Mouse (Mus musculus): ENCODE data around the gene Ptprq. TPM values are rescaled to one million over a fixed set of nuclear protein-coding genes. Genes with fewer than 3 reads are reported as not detected.
A peak's percentile ranks its signal among the peaks of the same experiment; 100 is the strongest.

Gene Ptprq
- polyA plus RNA-seq, 1 experiment from 2014 or later: 0.05 TPM

- Histone ChIP-seq H3K4me2 (ENCODE audit: low read length) (no peak overlapping the region), H3K27ac (ENCODE audit: low read length) (no peak overlapping the region), H3K4me3 (replicated peaks; ENCODE audit: low read length) (no peak overlapping the region), H3K9ac (replicated peaks; ENCODE audit: low read depth, low read length) (no peak overlapping the region), H3K36me3 (ENCODE audit: control insufficient read depth, insufficient read depth) (no peaks in the 10 kb centered on the region), H3K4me1 (replicated peaks; ENCODE audit: control insufficient read depth, insufficient read depth, low read length) (0 out of 2 replicates have a peak, but pooled peaks cover 2% of the 10 kb centered on the region), H3K27me3 (replicated peaks; ENCODE audit: control insufficient read depth, insufficient read depth, low read length) (no peaks in the 10 kb centered on the region), H3K9me3 (ENCODE audit: control insufficient read depth, low read length) (no peaks in the 10 kb centered on the region)
- WGBS: 44% methylated on average over 5 of the region's 5 CpGs
- ATAC-seq: peak; percentile 93
Measured at GRCm38 (mm10) chr10:107662372-107663065, 57.3 kb downstream of the Ptprq start.

- Histone ChIP-seq H3K27ac (ENCODE audit: low read length) (no peak overlapping the region), H3K9me3 (ENCODE audit: control insufficient read depth, low read length) (no peaks in the 10 kb centered on the region), H3K36me3 (ENCODE audit: control insufficient read depth, insufficient read depth) (no peaks in the 10 kb centered on the region), H3K4me1 (replicated peaks; ENCODE audit: control insufficient read depth, insufficient read depth, low read length) (0 out of 2 replicates have a peak, but pooled peaks cover 2% of the 10 kb centered on the region), H3K4me3 (replicated peaks; ENCODE audit: low read length) (no peak overlapping the region), H3K4me2 (ENCODE audit: low read length) (no peak overlapping the region), H3K27me3 (replicated peaks; ENCODE audit: control insufficient read depth, insufficient read depth, low read length) (no peaks in the 10 kb centered on the region), H3K9ac (replicated peaks; ENCODE audit: low read depth, low read length) (no peak overlapping the region)
- WGBS: 81% methylated on average over 3 of the region's 3 CpGs
- peak; percentile 20; the same call in 1 of the 2 replicates for ATAC-seq
Measured at GRCm38 (mm10) chr10:107661970-107662369, 57.9 kb downstream of the Ptprq start.

- Histone ChIP-seq H3K27ac (ENCODE audit: low read length) (no peak overlapping the region), H3K9ac (replicated peaks; ENCODE audit: low read depth, low read length) (no peak overlapping the region), H3K4me2 (ENCODE audit: low read length) (no peak overlapping the region), H3K9me3 (ENCODE audit: control insufficient read depth, low read length) (no peaks in the 10 kb centered on the region), H3K4me3 (replicated peaks; ENCODE audit: low read length) (no peak overlapping the region), H3K36me3 (ENCODE audit: control insufficient read depth, insufficient read depth) (no peaks in the 10 kb centered on the region), H3K4me1 (replicated peaks; ENCODE audit: control insufficient read depth, insufficient read depth, low read length) (0 out of 2 replicates have a peak, but pooled peaks cover 2% of the 10 kb centered on the region), H3K27me3 (replicated peaks; ENCODE audit: control insufficient read depth, insufficient read depth, low read length) (no peaks in the 10 kb centered on the region)
- 89% methylated on average over 2 of the region's 2 CpGs for WGBS
- no peak for ATAC-seq
Measured at GRCm38 (mm10) chr10:107659141-107659540, 60.7 kb downstream of the Ptprq start.

- no peak for ATAC-seq
- no peak overlapping the region for H3K4me2 ChIP-seq (ENCODE audit: low read length)
- no peaks in the 10 kb centered on the region for H3K27me3 ChIP-seq (replicated peaks; ENCODE audit: control insufficient read depth, insufficient read depth, low read length)
- H3K4me3 ChIP-seq (replicated peaks; ENCODE audit: low read length): no peak overlapping the region
- WGBS: 92% methylated on average over 2 of the region's 2 CpGs
- no peak overlapping the region for H3K27ac ChIP-seq (ENCODE audit: low read length)
- no peak overlapping the region for H3K9ac ChIP-seq (replicated peaks; ENCODE audit: low read depth, low read length)
- no peaks in the 10 kb centered on the region for H3K4me1 ChIP-seq (replicated peaks; ENCODE audit: control insufficient read depth, insufficient read depth, low read length)
- H3K9me3 ChIP-seq (ENCODE audit: control insufficient read depth, low read length): no peaks in the 10 kb centered on the region
- no peaks in the 10 kb centered on the region for H3K36me3 ChIP-seq (ENCODE audit: control insufficient read depth, insufficient read depth)
Measured at GRCm38 (mm10) chr10:107649687-107650086, 70.2 kb downstream of the Ptprq start.

- H3K4me1 ChIP-seq (replicated peaks; ENCODE audit: control insufficient read depth, insufficient read depth, low read length): no peaks in the 10 kb centered on the region
- H3K9me3 ChIP-seq (ENCODE audit: control insufficient read depth, low read length): no peaks in the 10 kb centered on the region
- H3K27ac ChIP-seq (ENCODE audit: low read length): no peak overlapping the region
- no peak overlapping the region for H3K4me2 ChIP-seq (ENCODE audit: low read length)
- H3K9ac ChIP-seq (replicated peaks; ENCODE audit: low read depth, low read length): no peak overlapping the region
- no peak for ATAC-seq
- WGBS: 82% methylated on average over 3 of the region's 3 CpGs
- no peaks in the 10 kb centered on the region for H3K27me3 ChIP-seq (replicated peaks; ENCODE audit: control insufficient read depth, insufficient read depth, low read length)
- H3K36me3 ChIP-seq (ENCODE audit: control insufficient read depth, insufficient read depth): no peaks in the 10 kb centered on the region
- no peak overlapping the region for H3K4me3 ChIP-seq (replicated peaks; ENCODE audit: low read length)
Measured at GRCm38 (mm10) chr10:107628104-107628503, 91.7 kb downstream of the Ptprq start.

GRCm38 (mm10) chr10:107626648-107627047, 93.2 kb downstream of the Ptprq start:
- no peak for ATAC-seq
- Histone ChIP-seq H3K4me1 (replicated peaks; ENCODE audit: control insufficient read depth, insufficient read depth, low read length) (no peaks in the 10 kb centered on the region), H3K4me2 (ENCODE audit: low read length) (no peak overlapping the region), H3K27ac (ENCODE audit: low read length) (no peak overlapping the region), H3K27me3 (replicated peaks; ENCODE audit: control insufficient read depth, insufficient read depth, low read length) (no peaks in the 10 kb centered on the region), H3K36me3 (ENCODE audit: control insufficient read depth, insufficient read depth) (no peaks in the 10 kb centered on the region), H3K4me3 (replicated peaks; ENCODE audit: low read length) (no peak overlapping the region), H3K9me3 (ENCODE audit: control insufficient read depth, low read length) (no peaks in the 10 kb centered on the region), H3K9ac (replicated peaks; ENCODE audit: low read depth, low read length) (no peak overlapping the region)
- WGBS: 70% methylated on average over 1 of the region's 1 CpGs

- no peak overlapping the region for H3K4me3 ChIP-seq (replicated peaks; ENCODE audit: low read length)
- no peaks in the 10 kb centered on the region for H3K27me3 ChIP-seq (replicated peaks; ENCODE audit: control insufficient read depth, insufficient read depth, low read length)
- H3K9ac ChIP-seq (replicated peaks; ENCODE audit: low read depth, low read length): no peak overlapping the region
- no peak overlapping the region for H3K4me2 ChIP-seq (ENCODE audit: low read length)
- H3K9me3 ChIP-seq (ENCODE audit: control insufficient read depth, low read length): no peaks in the 10 kb centered on the region
- H3K27ac ChIP-seq (ENCODE audit: low read length): no peak overlapping the region
- no peaks in the 10 kb centered on the region for H3K36me3 ChIP-seq (ENCODE audit: control insufficient read depth, insufficient read depth)
- ATAC-seq: no peak
- 82% methylated on average over 4 of the region's 4 CpGs for WGBS
- no peaks in the 10 kb centered on the region for H3K4me1 ChIP-seq (replicated peaks; ENCODE audit: control insufficient read depth, insufficient read depth, low read length)
Measured at GRCm38 (mm10) chr10:107624211-107624610, 95.6 kb downstream of the Ptprq start.

- no peak overlapping the region for H3K27ac ChIP-seq (ENCODE audit: low read length)
- WGBS: 71% methylated on average over 2 of the region's 2 CpGs
- no peaks in the 10 kb centered on the region for H3K9me3 ChIP-seq (ENCODE audit: control insufficient read depth, low read length)
- no peak for ATAC-seq
- H3K4me2 ChIP-seq (ENCODE audit: low read length): no peak overlapping the region
- no peaks in the 10 kb centered on the region for H3K36me3 ChIP-seq (ENCODE audit: control insufficient read depth, insufficient read depth)
- H3K9ac ChIP-seq (replicated peaks; ENCODE audit: low read depth, low read length): no peak overlapping the region
- no peaks in the 10 kb centered on the region for H3K27me3 ChIP-seq (replicated peaks; ENCODE audit: control insufficient read depth, insufficient read depth, low read length)
- H3K4me1 ChIP-seq (replicated peaks; ENCODE audit: control insufficient read depth, insufficient read depth, low read length): no peaks in the 10 kb centered on the region
- H3K4me3 ChIP-seq (replicated peaks; ENCODE audit: low read length): no peak overlapping the region
Measured at GRCm38 (mm10) chr10:107615460-107615859, 104.4 kb downstream of the Ptprq start.

- no peak for ATAC-seq
Measured at GRCm38 (mm10) chr10:107601371-107601770, 118.5 kb downstream of the Ptprq start.

More at GRCm38 (mm10) chr10:107601371-107601770, 118.5 kb downstream of the Ptprq start:
- Histone ChIP-seq H3K27ac (ENCODE audit: low read length) (no peak overlapping the region), H3K4me3 (replicated peaks; ENCODE audit: low read length) (no peak overlapping the region), H3K9me3 (ENCODE audit: control insufficient read depth, low read length) (no peaks in the 10 kb centered on the region), H3K4me1 (replicated peaks; ENCODE audit: control insufficient read depth, insufficient read depth, low read length) (no peaks in the 10 kb centered on the region), H3K36me3 (ENCODE audit: control insufficient read depth, insufficient read depth) (no peaks in the 10 kb centered on the region), H3K4me2 (ENCODE audit: low read length) (no peak overlapping the region), H3K27me3 (replicated peaks; ENCODE audit: control insufficient read depth, insufficient read depth, low read length) (no peaks in the 10 kb centered on the region), H3K9ac (replicated peaks; ENCODE audit: low read depth, low read length) (no peak overlapping the region)
- WGBS: 81% methylated on average over 6 of the region's 6 CpGs
